Mouse (Mus musculus) CH12.LX (cell line): Measurements from ENCODE around the gene Agrp.

Experiments
- CTCF ChIP-seq, 2 experiments: IDR thresholded peaks in 1 of 2; conservative IDR thresholded peaks in 1 of 2; 2 replicates each; pipeline ENCODE4 v1.5.1; 2011 to 2012; ENCODE audit warnings: low read depth in 2 of 2, low read length in 2 of 2, improper control_type of control experiment in 1 of 2, inconsistent platforms in 1 of 2, mild to moderate bottlenecking in 1 of 2, moderate library complexity in 1 of 2
- MAX ChIP-seq: IDR thresholded peaks from 2 replicates; pipeline ENCODE4 v1.6.1; 2011; ENCODE audit warnings: low read length, improper control_type of control experiment
- MEF2A ChIP-seq: IDR thresholded peaks from 2 replicates; pipeline ENCODE4 v1.6.1; 2014; ENCODE audit warnings: low read depth, mild to moderate bottlenecking, inconsistent platforms, low read length, improper control_type of control experiment, borderline replicate concordance
- NRF1 ChIP-seq: IDR thresholded peaks from 2 replicates; pipeline ENCODE4 v1.6.1; 2014; ENCODE audit warnings: low read depth, mild to moderate bottlenecking, inconsistent platforms, low read length, improper control_type of control experiment, moderate library complexity
- POLR2A ChIP-seq: IDR thresholded peaks from 2 replicates; pipeline ENCODE4 v1.6.1; 2011; ENCODE audit warnings: low read depth, mild to moderate bottlenecking, improper control_type of control experiment, low read length
- ZMIZ1 ChIP-seq: IDR thresholded peaks from 2 replicates; pipeline ENCODE4 v1.6.1; 2012; ENCODE audit warnings: low read depth, mild to moderate bottlenecking, inconsistent platforms, low read length, improper control_type of control experiment

GRCm38 (mm10) chr8:105520521-105520920, 116.7 kb downstream of the Agrp start:
- no peak for TF ChIP-seq CTCF (conservative IDR thresholded peaks at IDR 0.05 in 1 of 2, IDR thresholded peaks at IDR 0.05 in 1 of 2; ENCODE audit: low read depth in 2 of 2, low read length in 2 of 2)
- no peak for TF ChIP-seq NRF1
- TF ChIP-seq ZMIZ1: no peak
- no peak for TF ChIP-seq POLR2A
- TF ChIP-seq MEF2A: no peak
- TF ChIP-seq MAX: no peak
